In the genomic region with DNA sequence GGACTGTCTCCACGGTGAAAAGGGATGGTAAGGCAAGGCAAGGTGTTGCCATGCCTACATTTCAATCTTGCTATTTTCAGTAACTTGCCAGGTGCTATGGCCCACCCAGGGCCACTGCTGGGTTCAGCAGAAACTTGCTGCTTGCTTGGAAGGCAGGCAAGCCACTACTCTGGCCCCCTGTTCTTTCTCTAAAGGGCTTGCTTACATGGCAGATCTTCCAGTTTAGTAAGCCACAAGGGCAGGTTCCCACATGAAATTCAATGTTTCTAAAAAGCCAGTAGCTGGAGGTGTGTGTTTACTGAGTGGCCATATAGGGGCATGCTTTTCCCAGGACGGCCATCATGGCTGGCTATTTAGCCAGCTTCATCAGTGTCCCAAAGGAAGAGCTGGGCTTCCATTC, we compare ENCODE assay signal across 16 mouse cellular contexts.
"Had no signal": no experiment of that assay in that cellular context is flagged by ENCODE, and none has a peak within 500 bp of the region (broad histone marks: within the 10 kb centered on the region; RNA-seq: fewer than 3 reads in every experiment).

No protein-coding gene starts in this region.

- H3K27ac ChIP-seq: neural tube, embryonic 13.5 days; neural tube, embryonic 15.5 days; stomach, embryonic 15.5 days; stomach, postnatal 0 days had no signal

- H3K4me2 ChIP-seq: neural tube, embryonic 13.5 days; neural tube, embryonic 15.5 days; stomach, embryonic 15.5 days had no signal

- H3K9ac ChIP-seq: neural tube, embryonic 13.5 days; neural tube, embryonic 15.5 days; stomach, embryonic 15.5 days had no signal

- DNase-seq: retina, postnatal 1 day; right cerebral cortex, adult 18-20 months; right cerebral cortex, postnatal 14 days; right cerebral cortex, postnatal 25 days; right cerebral cortex, postnatal 4 days; spleen, adult 18-20 months; thymus, adult 18-20 months; thymus, adult 2 months; thymus, postnatal 14 days; thymus, postnatal 25 days; thymus, postnatal 36 days; thymus, postnatal 4 days had no signal

- H3K4me1 ChIP-seq: neural tube, embryonic 13.5 days; stomach, embryonic 15.5 days had no signal

- H3K27me3 ChIP-seq: neural tube, embryonic 13.5 days; neural tube, embryonic 15.5 days; stomach, embryonic 15.5 days had no signal

- H3K4me3 ChIP-seq: neural tube, embryonic 13.5 days; neural tube, embryonic 15.5 days; stomach, embryonic 15.5 days had no signal

- H3K9me3 ChIP-seq: neural tube, embryonic 13.5 days; neural tube, embryonic 15.5 days; stomach, embryonic 15.5 days had no signal
